Mouse (Mus musculus): Measurements from ENCODE around the gene Map2k7. TPM values are rescaled to one million over a fixed set of nuclear protein-coding genes. Genes with fewer than 3 reads are reported as not detected.

Map2k7 gene
- total RNA-seq, 2 experiments from 2014 or later, result 86.2 to 96.6 TPM

DNA sequence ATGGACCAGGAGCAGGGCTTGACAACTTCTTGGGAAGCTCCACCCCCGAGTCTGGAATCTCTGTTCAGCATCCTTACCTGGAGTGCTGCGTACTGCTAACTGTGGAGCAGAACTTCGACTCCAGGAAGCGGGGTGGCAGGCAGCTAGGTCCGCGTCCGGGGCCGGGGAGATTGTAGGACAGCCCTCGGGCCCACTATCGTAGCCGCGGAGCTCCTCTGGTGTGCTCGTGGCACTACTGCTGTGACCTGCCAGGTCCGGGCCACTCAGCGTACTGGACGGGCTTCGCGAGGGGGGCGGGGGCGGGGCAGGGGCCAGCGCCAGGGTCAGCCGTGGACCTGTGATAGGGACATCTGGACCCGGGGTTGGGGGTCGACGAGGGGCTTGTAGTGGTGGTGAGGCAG lies 25.7 kb upstream of the Map2k7 start:
- DNase-seq, result no peak
- no peak for TF ChIP-seq CTCF (IDR thresholded peaks at IDR 0.05)
- Histone ChIP-seq H3K4me3 (peak overlapping the region; percentile 72), H3K27ac (no peak overlapping the region)
- intact Hi-C loops (cut with DNase I), result no loop called here

- TF ChIP-seq CTCF (IDR thresholded peaks at IDR 0.05), result no peak
- Histone ChIP-seq H3K4me3 (peak overlapping the region; percentile 72), H3K27ac (no peak overlapping the region)
- DNase-seq, result peak; percentile 56
- intact Hi-C loops (cut with DNase I), result no loop called here
Observed at GRCm38 (mm10) chr8:4213210-4214005, 25.1 kb upstream of the Map2k7 start.

GRCm38 (mm10) chr8:4214006-4214980 lies 24.2 kb upstream of the Map2k7 start:
- intact Hi-C loops (cut with DNase I), result no loop called here
- DNase-seq, result peak; percentile 57
- TF ChIP-seq CTCF (IDR thresholded peaks at IDR 0.05), result no peak
- Histone ChIP-seq H3K4me3 (peak overlapping the region; percentile 72), H3K27ac (no peak overlapping the region)

GRCm38 (mm10) chr8:4216296-4216695 lies 22.2 kb upstream of the Map2k7 start:
- intact Hi-C loops (cut with DNase I), result no loop called here

DNA sequence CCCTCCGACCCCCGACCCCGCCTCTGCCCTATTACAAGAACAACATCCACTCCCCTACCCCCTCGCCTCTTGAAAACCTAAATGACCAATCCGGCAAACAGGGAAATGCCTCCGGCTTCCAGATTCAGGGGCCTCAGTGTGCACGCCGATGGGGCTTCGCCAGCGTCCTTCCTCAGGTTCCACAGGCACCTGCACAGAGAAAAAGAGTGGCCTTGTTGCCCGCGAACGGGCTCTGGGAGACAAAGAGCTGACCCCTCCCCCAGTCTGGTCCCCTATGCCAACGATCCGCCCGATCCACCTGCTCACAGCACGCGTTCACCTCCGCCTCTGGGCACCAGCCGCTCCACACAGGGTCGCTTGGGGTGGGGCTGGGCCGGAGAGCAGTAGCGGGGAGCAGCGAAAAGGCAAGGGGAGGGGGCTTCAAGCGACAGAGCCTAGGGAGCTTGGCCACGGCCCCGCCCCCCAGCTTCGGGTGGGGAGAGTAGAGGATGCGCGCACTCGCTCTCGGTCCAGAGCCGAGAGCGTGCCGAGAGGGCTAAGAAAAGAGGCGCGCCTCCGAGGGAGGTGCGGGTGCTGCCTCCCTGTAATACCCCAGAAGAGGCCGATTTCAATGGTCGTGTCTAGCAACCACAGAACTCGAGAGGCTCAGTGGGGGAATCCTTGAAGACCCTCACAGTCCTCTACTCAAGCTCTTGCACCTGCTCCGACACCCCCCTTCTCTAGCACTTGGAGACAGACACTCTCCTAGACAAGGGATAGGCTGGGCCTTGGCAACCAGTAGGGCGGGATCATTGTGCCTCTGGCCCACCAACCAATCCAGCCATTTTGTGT lies 21.5 kb upstream of the Map2k7 start, which contains the start of gene Prr36:
TSS of gene Prr36 (minus strand) at position 669 of the 831 bp plus-strand sequence.
- TF ChIP-seq CTCF (IDR thresholded peaks at IDR 0.05), result no peak
- DNase-seq, result no peak
- intact Hi-C loops (cut with DNase I), result no loop called here
- Histone ChIP-seq H3K4me3 (peak within 1 kb of the TSS; percentile 63), H3K27ac (no peak within 1 kb of the TSS)

More at GRCm38 (mm10) chr8:4216296-4216695, 22.2 kb upstream of the Map2k7 start:
- no peak for DNase-seq
- H3K4me3 ChIP-seq, result no peak overlapping the region
- no peak overlapping the region for H3K27ac ChIP-seq
- TF ChIP-seq CTCF (IDR thresholded peaks at IDR 0.05), result no peak

- DNase-seq, result no peak
- intact Hi-C loops (cut with DNase I), result no loop called here
- H3K27ac ChIP-seq, result no peak overlapping the region
- no peak overlapping the region for H3K4me3 ChIP-seq
- no peak for TF ChIP-seq CTCF (IDR thresholded peaks at IDR 0.05)
Observed at GRCm38 (mm10) chr8:4219617-4220016, 18.9 kb upstream of the Map2k7 start.

DNA sequence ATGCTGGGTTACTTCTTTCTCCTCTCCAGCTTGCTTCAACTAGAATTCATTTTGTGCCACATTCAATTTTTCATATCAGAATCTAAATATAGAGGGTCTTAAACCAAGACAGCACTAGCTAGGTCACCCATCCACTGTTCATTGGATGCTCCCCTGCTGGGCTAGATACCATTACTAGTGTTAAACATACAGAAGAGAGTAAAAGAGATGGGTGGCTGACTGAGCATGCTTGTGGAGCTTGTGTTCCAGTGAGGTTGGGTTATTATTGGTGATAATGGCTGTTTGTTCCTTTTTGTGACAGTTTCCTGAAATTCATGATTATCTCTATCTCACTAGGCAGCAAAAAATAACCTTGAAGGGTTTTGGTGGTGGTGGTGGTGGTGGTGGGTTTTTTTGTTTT lies 16.5 kb upstream of the Map2k7 start:
- H3K4me3 ChIP-seq, result no peak overlapping the region
- no peak for DNase-seq
- no peak overlapping the region for H3K27ac ChIP-seq
- intact Hi-C loops (cut with DNase I), result no loop called here
- no peak for TF ChIP-seq CTCF (IDR thresholded peaks at IDR 0.05)

DNA sequence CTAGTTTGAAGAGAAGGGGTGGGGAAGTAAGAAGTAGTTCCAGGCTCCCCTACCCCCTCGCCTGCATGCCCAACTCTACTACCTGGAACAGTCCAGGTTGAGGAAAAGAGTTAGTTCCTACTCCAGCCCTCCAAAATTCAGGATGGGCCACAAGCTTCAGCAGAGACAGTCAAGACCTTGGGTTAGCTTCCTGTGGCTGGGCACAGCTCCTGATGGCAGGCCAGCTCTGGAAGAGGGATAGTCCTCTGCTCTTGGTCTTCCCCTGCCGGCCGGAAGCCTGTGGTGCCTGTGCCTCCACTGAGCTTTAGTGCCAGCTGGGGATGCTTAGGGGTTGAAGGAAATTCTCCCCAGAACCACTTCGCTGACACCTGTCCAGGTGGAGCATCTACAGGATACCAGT lies 12.2 kb upstream of the Map2k7 start:
- Histone ChIP-seq H3K4me3 (peak overlapping the region; percentile 54), H3K27ac (no peak overlapping the region)
- no peak for TF ChIP-seq CTCF (IDR thresholded peaks at IDR 0.05)
- intact Hi-C loops (cut with DNase I), result no loop called here
- DNase-seq, result no peak

GRCm38 (mm10) chr8:4226739-4227347 lies 11.7 kb upstream of the Map2k7 start, which contains the start of gene Lrrc8e:
TSS of gene Lrrc8e (plus strand) at chr8:4226827.
- intact Hi-C loops (cut with DNase I), result no loop called here
- no peak within 1 kb of the TSS for H3K27ac ChIP-seq
- no peak for DNase-seq
- no peak for TF ChIP-seq CTCF (IDR thresholded peaks at IDR 0.05)
- peak within 1 kb of the TSS; percentile 54 for H3K4me3 ChIP-seq

DNA sequence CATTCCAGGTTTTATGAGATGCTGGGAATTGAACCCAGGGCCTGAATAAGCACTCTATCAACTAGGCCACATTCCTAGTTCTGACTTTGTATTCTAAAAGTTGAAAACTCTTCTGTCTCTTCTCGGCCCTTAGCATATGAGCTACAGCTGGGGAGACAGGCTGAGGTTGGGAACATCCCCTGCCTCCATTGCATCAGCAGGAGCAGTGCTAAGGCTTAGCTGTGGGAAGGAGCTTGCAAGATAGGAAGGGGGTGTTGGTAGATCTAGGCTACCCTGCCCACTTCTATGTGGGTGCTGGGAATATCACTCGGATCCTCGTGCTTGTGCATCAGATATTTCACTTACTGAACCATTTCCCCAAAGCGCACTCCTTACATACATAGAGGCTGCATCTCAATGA lies 10.6 kb upstream of the Map2k7 start:
- Histone ChIP-seq H3K4me3 (no peak overlapping the region), H3K27ac (no peak overlapping the region)
- no peak for DNase-seq
- no peak for TF ChIP-seq CTCF (IDR thresholded peaks at IDR 0.05)
- intact Hi-C loops (cut with DNase I), result no loop called here

- TF ChIP-seq CTCF (IDR thresholded peaks at IDR 0.05), result no peak
- no peak overlapping the region for H3K4me3 ChIP-seq
- intact Hi-C loops (cut with DNase I), result no loop called here
- no peak for DNase-seq
- no peak overlapping the region for H3K27ac ChIP-seq
Observed at GRCm38 (mm10) chr8:4229784-4230183, 8.8 kb upstream of the Map2k7 start.
